Mouse (Mus musculus) monocyte, adult 2 months (primary cell): Measurements from ENCODE around the gene Rbm47.

Experiments
- DNase-seq, 2 experiments: peaks; one replicate each; pipeline ENCODE4 v3.0.0; 2022; ENCODE audit warnings: low spot score in 2 of 2, low read depth in 1 of 2

Rbm47 gene

DNA sequence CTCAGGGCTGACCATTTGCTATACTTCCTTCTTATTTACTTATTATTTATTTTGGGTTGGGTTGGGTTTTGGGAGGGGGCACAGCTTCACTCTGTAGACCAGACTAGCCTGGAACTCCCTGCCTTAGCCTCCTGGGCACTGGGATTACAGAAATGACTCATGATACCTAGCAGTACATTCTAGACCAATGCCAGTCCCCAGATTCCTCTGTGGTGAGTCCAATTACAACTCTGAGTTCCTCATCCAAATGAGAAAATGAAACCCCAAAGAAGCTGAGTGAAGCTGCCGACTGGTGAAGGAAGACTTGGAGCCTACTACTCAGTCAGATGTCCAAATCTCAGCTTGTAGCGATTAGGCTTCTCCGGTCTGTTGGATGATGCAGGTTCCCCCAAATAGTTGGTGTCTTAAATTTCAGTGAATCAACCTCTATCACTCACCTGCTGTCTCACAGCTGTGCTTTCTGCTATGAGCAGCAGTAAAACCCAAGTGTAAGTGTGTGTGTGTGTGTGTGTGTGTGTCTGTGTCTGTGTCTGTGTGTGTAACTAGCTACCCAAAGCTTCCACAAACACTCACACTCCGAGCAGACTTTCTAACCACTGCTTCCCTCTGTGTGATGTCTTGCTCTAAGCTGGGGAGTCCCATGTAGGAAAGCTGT, 84.5 kb downstream of the Rbm47 start:
- DNase-seq, result peak in 1 of 2 experiments; percentile 37

DNA sequence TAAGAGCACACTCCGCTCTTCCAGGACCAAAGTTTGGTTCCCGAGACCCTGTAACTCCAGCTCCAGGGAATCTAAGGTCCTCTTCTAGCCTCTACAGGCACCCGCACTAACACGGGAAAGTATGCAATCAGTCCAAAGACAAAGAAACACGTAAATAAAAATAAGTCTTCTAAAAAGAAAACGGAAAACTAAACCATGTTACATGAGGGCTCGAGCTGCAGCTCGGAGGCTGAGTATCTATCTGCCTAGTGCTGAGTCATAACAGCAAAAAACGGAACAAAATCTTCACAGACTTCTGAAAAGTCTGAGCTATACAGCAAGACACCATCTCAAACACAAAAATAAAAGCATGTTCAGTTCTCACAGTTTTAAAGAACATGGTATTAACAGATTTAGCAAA, 86.0 kb downstream of the Rbm47 start:
- DNase-seq, result no peak

DNA sequence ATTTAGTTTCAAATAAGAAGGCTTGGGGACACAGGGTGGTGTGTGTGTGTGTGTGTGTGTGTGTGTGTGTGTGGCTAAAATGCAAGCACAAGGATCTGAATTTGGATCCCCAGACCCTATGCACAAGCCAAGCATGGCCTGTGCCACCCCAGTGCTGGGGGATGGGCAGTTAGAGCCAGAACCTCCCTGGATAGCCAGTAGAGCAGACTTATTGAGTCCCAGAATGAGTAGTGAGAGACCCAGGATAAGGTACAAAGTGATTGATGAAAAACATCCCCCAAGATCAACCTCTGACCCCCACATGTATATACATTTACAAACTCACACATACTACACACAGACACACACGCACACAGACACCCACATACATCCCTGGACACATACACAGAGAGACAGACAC, 86.6 kb downstream of the Rbm47 start:
- DNase-seq, result no peak

DNA sequence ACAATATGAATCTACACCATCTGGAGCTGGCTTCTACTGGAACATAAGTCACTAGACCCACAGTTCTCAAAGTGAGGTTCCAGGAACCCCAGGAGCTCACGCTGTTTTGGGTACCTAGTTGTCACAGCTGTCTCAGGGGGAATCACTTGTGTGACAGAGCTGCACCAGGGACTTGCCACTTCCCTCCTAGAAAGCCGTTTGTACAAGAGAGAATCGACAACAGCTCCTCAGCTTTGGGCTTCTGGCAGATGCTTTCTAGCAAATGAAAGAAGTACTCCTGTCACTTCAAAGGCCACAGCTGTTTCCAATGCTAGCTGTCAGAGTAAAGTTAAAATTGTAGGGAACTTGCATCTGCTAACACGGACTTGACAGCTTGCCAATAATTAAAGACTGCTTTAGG, 87.4 kb downstream of the Rbm47 start:
- DNase-seq, result no peak

DNA sequence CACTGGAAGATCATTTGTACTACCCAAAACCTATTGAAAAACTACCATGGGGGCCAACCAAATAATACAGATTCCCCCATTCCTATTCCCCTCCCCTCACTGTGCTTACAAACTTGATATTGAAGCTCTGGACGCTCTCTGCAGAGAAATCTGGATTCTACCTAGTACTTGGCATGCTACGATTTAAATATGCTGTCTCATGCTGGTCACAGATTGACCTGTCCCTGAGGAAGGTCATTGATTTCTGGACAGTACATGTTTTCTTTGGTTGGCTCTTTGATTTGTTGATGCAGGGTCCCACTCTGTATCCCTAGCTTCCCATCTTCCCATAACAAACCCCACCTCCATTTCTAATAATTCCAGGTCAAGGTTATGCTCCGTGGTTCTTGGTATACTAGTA, 88.4 kb downstream of the Rbm47 start:
- DNase-seq, result no peak

DNA sequence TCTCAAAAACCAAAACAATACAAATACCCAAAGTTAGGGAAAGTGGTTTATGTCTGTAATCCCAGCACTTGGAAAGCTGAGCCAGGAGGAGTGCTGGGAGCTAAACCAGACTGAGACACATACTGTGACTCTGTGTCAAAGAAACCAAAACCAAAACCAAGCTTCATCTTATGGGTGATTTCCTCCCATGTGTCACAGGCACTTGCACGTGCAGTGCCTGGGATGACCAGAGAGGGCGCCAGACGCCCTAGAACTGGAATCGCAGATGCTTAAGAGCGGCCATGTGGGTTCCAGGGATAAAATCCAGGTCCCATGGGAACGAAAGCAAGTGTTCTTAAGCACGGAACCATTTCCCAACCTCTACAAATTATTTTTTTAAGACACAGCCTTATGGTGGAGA, 89.6 kb downstream of the Rbm47 start:
- DNase-seq, result peak; percentile 39 to 61

DNA sequence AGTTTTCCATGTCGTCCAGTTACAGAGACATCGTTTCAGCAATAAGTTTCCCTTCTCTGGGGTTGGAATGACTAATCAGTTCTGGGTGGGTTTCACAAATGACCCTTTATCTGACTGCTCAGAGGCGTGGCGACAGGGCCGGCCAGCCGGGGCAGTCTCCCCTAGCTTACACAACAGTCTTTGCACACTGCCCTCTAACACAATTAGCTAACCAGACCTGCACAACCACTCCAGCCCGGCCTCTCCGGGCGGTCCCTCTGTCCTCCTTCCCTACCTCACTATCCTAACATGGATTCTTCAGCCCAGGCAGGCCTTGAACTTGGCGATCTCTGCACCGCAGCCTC, 90.7 kb downstream of the Rbm47 start:
- DNase-seq, result no peak

DNA sequence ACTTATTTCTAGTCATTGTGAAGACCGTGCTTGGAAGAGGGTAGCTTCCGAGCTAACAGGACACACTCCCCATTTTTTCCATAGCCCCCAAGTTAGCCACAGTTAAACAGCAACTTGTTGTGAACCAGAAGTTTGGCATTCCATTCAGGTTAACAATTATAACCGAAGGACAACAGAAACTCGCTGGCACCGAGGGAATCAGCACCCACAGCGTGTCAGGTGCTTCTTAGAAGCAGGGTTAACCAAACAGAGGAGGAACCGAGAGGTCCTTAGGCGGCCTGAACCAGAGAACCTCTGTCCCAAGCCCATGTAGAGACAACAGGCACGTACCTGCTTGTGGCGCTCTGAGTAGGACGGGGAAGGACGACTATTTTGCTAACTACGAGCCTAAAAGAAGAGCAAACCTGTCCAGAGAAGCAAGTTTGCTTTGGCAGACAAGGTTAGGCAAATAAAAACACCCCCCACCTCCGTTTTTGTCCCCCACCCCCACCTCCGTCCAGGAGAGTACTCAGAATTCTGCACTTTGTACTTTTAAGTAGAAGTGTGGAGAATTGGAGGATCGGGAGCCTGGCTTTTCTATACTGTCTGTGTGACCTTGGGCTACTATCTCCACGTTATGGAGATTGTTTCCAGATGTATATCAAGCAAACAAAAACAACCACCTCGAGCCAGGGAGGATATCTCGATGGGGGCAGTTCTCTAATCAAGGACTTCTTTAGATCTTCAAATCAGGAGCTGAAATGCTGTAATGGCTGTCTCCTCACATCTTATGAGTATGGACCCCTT, 91.3 kb downstream of the Rbm47 start:
- no peak for DNase-seq

DNA sequence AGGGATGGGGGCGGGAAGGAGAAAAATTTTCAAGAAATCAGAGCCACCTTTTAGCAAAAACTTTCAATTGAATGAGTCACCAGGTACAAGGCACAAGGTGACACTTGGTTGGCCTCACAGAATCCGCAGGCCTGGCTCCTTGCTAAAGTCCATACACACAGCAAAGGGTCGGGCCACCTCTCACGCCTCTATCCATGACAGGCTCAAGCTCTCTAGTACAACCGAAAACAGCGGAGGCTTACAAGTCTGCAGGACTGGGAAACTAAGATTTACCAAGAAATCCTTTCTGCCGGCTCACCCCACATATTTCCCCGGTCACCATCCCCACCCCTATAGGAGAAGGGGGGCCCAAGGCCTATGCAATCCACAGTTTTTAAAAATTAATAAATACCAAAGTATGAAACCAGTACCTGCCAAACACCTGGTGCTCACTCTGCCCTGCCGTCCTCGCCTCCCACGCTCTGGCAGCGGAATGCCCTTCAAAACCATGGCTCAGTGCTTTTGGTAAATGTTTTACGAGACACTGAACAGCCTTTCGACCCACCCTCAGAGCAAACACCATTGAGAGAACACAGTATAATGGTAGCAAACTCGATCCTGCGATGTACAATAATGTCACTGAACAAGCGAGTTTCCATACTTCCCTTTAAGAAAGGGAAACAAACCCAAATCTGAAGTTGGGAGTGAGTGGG, 92.2 kb downstream of the Rbm47 start:
- DNase-seq, result no peak

DNA sequence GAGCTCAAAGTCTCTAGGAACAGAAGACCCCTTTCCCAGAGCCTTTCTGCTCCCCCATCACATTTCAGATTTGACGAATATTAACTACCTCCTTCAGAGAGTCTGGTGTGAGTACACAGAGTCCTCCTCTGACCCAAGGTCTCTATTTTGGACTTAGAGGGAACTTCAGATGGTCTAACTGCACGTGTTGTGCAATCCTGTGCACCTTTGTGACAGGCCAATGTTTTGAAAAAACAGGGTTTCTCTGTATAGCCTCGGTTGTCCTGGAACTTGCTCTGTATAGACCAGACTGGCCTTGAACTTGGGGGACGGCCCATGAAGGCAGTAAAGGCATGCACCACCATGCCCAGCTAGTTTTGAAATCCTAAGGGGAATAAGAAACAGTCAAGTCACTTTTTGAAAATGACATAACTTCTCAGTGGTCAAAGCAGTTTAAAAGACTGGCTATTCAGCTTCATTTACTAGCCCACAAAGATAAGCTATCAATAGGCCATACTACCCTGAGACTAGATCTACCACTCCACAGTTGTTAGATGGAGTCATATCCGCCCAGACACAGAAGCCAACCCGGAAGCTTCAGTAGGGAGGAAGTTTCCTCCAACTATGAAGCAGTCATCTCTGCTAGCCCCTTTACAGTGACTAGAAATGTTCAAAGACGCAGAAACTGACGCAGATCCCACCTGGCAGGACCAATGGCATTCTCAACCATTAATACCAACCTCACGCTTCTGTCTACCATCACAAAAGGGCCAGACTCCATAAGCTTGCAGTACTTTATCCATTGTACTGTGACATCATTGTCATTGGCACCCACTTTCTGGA, 93.3 kb downstream of the Rbm47 start:
- DNase-seq, result no peak

DNA sequence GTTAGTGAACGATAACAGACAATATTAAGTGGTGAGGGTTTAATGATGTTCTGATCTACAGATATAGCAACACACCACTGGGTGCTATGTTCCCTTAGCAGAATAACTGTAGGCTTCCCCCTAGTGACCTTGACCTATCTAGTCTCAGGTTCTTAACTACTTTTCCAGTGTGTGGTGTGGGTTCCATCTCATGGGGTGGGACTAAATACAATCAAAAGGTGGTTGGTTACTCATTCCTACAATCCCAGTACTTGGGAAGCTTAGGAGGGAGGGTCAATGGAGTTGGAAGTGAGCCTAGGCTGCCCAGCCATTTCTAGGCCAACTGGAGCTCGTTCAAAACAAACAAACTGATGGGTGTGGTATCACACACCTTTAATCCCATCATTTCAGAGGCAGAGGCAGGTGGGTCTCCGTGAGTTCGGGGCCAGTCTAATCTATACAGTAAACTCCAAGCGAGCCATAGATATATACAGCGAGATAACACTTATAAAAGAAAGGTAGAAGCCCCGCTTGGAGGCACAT, 94.4 kb downstream of the Rbm47 start:
- no peak for DNase-seq

DNA sequence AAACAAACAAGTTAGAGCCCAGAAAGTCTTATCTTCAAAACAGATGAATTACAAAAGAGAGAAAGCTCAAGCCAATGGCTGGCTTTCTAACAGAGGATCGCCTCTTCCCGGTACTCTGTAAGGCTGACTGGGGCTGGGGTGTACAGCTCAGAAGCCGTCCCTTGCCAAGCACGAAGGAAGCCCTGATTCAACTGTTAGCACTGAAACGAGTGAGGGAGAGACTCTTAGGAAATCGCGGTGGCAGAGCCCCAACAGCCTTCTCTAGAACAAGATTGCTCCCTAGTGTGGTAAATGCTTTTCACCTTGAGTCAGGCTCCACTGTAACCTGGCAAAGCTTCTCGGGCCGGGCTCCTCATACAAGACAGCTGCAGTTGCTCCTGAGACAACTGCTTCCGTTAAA, 95.5 kb downstream of the Rbm47 start:
- no peak for DNase-seq

DNA sequence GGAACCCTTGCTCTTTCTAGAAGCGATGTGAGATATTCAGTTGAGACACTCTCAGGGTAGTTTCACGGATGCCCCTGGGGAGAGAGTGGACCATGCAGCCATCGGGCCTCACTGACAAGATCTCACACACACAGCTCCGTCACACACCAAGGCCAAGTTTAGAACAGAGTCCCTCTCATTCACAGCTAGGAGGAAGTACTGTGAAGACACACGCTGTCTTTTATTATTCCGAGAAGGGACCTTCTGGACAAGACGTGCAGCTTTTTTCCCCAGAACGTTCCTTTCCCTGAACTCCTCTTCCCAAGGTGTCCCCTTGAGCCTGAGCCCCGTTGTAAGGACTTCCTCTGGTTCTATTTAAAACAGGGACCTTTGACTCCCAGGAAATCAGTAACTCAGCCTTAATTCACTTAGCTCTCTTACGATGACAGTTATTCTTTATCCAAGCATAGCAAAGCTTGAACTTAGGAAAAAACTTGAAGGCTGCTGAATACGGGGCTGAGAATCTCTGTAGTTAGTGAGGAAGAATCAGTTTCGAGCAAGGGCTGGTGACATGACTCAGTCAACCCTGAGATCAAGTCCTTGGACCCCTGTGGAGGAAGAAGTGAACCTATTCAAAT, 96.1 kb downstream of the Rbm47 start:
- no peak for DNase-seq

DNA sequence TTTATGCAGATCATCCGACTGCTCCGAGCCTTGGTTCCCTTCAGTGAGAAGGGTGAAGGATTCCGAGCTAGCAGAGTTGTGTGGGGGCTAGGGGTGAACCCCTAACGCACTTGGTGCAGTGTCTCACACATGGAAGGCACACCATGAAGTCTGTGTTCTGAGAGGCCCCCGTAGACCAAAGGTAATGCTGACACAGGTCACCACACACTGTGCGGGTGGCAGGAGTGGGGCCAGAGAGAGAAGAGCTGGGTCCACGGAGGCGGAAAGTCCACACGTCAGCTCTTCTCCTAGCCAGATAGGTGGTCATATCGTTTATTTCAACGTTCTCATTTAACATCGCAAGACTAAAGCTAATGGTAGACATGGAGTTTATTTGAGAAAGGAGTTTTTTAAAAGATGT, 97.0 kb downstream of the Rbm47 start:
- DNase-seq, result no peak

DNA sequence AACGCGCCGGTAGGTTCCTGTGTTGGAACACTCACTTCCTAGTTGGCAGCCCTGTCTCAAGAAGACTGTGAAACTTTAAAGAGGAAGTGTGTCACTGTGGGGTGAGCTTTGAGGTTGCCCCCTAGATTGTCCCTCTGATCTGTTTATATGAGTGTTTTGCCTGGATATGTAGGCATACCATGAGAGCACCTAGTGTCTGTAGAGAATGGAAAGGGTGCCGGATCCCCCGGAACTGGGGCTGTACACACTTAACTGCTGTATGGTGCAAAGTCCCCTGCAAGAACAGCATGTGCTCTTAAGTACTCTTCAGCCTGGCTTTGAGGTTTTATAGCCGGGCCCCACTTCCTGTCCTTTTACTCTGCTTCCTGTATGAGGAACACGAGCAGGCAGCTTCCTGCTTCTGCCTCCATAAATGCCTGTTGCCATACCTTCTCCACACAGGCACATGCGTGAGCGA, 97.9 kb downstream of the Rbm47 start:
- peak; percentile 54 to 72 for DNase-seq

DNA sequence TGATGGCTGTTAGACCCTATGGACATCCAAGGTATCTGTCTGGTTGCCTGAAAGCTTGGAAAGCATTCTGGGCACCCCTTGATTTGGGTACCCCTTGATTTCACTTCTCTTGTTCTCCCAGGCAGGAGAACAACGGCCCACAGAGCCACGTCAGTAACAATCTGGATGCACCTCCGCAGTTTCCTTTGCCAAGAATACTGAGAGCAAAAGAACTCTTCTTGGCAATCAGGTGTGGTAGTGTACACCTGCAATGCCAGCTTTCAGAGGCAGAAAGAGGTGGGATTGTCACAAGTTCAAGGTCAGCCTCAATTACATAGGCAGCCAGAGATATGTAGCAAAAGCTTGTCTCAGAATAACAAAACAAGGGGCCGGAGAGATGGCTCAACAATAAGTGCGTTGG, 98.7 kb downstream of the Rbm47 start:
- DNase-seq, result no peak

DNA sequence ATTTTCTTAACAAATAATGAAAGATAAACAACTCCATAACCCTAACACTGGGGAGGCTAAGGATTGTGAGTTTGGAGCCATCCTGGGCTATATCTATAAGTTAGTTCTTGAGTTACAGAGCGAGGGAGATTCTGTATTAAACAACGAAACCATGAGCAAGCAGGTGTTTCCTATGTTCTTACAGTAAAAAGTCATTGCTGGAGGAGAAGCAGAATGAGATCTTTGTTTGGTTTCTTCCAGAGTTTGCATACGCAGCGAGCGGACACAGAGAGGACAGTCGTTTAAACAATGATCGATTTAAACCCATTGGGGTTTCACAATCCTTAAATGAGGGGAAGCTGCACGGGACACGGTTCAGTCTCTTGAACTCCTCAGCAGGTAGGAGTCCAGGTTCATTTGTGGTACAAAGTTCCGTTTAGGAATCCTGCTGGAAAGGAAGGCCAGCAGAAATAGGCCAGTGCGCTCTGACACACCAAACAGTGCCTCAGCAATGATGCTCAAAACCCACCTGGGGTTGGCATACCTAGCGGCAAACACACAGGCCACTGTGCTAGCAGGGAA, 99.2 kb downstream of the Rbm47 start:
- DNase-seq, result no peak

DNA sequence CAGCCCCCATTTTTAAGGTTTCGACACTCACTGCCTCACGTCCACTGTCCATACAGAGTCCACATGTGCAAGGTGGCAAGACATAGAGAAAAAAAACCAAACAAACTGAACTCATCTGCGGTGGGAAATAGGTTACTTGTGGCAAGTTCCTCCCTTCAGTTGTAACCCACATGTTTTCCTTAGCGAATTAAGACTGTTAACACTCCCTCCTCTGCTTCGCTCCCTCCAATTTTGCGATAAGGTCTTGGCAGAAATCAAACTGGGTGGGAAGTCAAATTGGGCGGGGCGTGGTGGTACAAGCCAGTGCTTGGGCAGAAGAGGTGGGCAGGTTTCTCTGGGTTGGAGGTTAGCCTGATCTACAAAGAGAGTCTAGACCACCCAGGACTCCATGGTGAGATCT, 101.2 kb downstream of the Rbm47 start:
- DNase-seq, result no peak

DNA sequence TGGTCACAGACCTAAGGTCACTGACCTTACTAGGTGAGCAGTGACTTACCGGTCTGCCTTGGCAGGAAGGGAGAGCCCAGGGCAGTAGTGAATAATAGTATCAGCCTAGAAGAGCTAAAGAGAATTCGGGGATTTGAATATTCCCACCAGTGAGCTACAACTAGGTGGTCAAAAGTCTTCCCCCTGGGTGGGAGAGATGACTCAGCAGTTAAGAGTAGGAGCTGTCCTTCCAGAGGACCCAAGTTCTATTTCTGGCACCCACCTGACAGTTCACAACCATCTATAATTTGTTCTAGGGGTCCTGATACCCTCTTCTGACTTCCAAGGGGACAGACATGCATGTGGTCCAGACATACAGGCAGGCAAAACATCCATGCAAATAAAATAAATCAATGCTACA, 102.6 kb downstream of the Rbm47 start:
- no peak for DNase-seq

DNA sequence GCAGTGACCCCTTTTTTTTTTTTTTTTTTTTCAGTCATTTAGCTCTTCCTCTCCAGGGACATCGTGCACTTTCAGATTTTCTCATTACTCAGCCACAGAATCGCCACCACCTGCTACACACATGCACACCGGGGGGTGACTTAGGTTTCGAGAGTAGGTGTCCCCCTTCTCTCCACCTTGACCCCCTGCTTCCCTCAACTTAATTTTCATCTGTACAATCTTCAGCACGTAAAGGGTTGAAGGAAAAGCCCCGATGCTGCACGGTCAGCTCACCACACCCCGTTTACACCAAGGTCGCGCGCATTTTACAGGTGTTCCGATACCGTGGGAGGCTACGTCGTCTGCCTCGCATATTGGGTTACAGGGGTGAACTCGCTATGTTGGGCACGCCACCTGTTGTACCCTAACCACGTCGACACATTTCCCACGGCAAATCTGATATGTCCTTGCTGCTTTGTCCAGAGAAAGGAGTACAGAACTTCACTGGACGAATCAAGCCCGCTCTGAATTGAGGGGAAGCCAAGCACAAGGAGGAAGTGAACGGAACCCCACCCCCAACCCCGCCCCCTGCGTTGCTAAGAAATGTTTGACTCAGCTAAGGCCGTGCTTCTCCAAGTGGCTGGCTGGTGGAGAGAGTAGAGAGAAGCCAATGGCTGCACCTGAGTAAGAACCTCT, 103.3 kb downstream of the Rbm47 start:
- peak in 1 of 2 experiments; percentile 40 for DNase-seq
